Mouse (Mus musculus) liver, embryonic 14.5 days (tissue): ENCODE measurements at regions not wholly inside any gene's neighbourhood (a gene's known extent, or its start where the extent isn't known, plus 50 kb on each side); places are given as distances from the start of the nearest gene placed in this dataset.

Experiments
- ATAC-seq: fragments of 200-750 bp; cut with Nextera tagmentation; 2 replicates; pipeline ENCODE4 v1.8.0; 2017; ENCODE audit warnings: moderate number of reproducible peaks, mild to moderate bottlenecking, moderate library complexity; ENCODE audit not compliant: insufficient read depth
- DNase-seq, 3 experiments: peaks; one replicate each; pipeline ENCODE4 v3.0.0-alpha.2; 2012 to 2013; ENCODE audit warnings: low read depth in 3 of 3, low spot score in 3 of 3
- H3K27ac ChIP-seq: fragments of 300-500 bp; sonication (generic); 2 replicates; pipeline ENCODE4 v1.5.1; 2014; ENCODE audit warnings: moderate library complexity, mild to moderate bottlenecking, control low read depth, inconsistent platforms
- H3K27me3 ChIP-seq: fragments of 300-500 bp; sonication (generic); 2 replicates; pipeline ENCODE4 v1.6.1; 2014; ENCODE audit warnings: mild to moderate bottlenecking, low read length, moderate library complexity; ENCODE audit not compliant: control insufficient read depth, insufficient read depth
- H3K36me3 ChIP-seq: fragments of 300-500 bp; sonication (generic); replicated peaks from 2 replicates; pipeline ENCODE4 v1.6.1; 2014; ENCODE audit warnings: low read depth; ENCODE audit not compliant: control insufficient read depth, insufficient read depth
- H3K4me1 ChIP-seq, 2 experiments: fragments of 200-500 bp in 1 of 2; fragments of 300-500 bp in 1 of 2; sonication (generic) in 1 of 2; replicated peaks; 2 replicates each; pipeline ENCODE4 v1.6.1; 2012 to 2014; ENCODE audit warnings: antibody characterized with exemption in 1 of 2, inconsistent platforms in 1 of 2, low read length in 1 of 2; ENCODE audit not compliant: control insufficient read depth in 2 of 2, insufficient read depth in 2 of 2
- H3K4me2 ChIP-seq: fragments of 300-500 bp; sonication (generic); 2 replicates; pipeline ENCODE4 v1.6.1; 2014; ENCODE audit warnings: low read depth, mild to moderate bottlenecking, control low read depth, moderate library complexity
- H3K4me3 ChIP-seq, 2 experiments: fragments of 200-500 bp in 1 of 2; fragments of 300-500 bp in 1 of 2; sonication (generic) in 1 of 2; 2 replicates each; pipeline ENCODE4 v1.5.1; 2012 to 2014; ENCODE audit warnings: low read depth in 2 of 2, low read length in 2 of 2, mild to moderate bottlenecking in 2 of 2, control low read depth in 1 of 2, inconsistent platforms in 1 of 2, moderate library complexity in 1 of 2; ENCODE audit not compliant: insufficient read depth in 1 of 2
- H3K9ac ChIP-seq: fragments of 300-500 bp; sonication (generic); replicated peaks from 2 replicates; pipeline ENCODE4 v1.6.1; 2014; ENCODE audit warnings: mild to moderate bottlenecking, control low read depth, moderate library complexity
- H3K9me3 ChIP-seq: fragments of 300-500 bp; sonication (generic); 2 replicates; pipeline ENCODE4 v1.6.1; 2016; ENCODE audit warnings: low read length, mixed read lengths; ENCODE audit not compliant: control insufficient read depth
- CTCF ChIP-seq: IDR thresholded peaks from 2 replicates; pipeline ENCODE4 v1.5.1; 2016; ENCODE audit warnings: antibody characterized with exemption, low read depth, control low read depth
- EP300 ChIP-seq: IDR thresholded peaks from 2 replicates; pipeline ENCODE4 v1.6.1; 2016; ENCODE audit warnings: antibody characterized with exemption, low read depth
- WGBS: fragments of 180-500 bp; shearing (Covaris S2); extraction: QIAGEN DNeasy Blood & Tissue Kit; methylation state at CpG from one replicate; pipeline ENCODE4 v1.1.7; 2014; ENCODE audit not compliant: insufficient replicate concordance; 5-methylcytosine and 5-hydroxymethylcytosine counted together

- ATAC-seq (no peak), DNase-seq (no peak)
- WGBS: 33% methylated on average over 2 of the region's 2 CpGs
- no peaks in the 10 kb centered on the region for H3K27me3 ChIP-seq
- H3K4me1 ChIP-seq: no peaks in the 10 kb centered on the region
- H3K36me3 ChIP-seq: no peaks in the 10 kb centered on the region
- H3K4me3 ChIP-seq: no peak overlapping the region
- no peak overlapping the region for H3K27ac ChIP-seq
- H3K4me2 ChIP-seq: no peak overlapping the region
- H3K9me3 ChIP-seq: no peaks in the 10 kb centered on the region
- TF ChIP-seq EP300 (no peak), CTCF (no peak)
- H3K9ac ChIP-seq: no peak overlapping the region
These were observed 190.7 kb downstream of the Tgfb2 start for GRCm38 (mm10) chr1:186515071-186515470.

GRCm38 (mm10) chr1:186513861-186514260 lies 191.9 kb downstream of the Tgfb2 start:
- Histone ChIP-seq H3K4me1 (no peaks in the 10 kb centered on the region), H3K4me3 (no peak overlapping the region), H3K27me3 (no peaks in the 10 kb centered on the region), H3K9ac (no peak overlapping the region), H3K9me3 (no peaks in the 10 kb centered on the region), H3K27ac (no peak overlapping the region), H3K4me2 (no peak overlapping the region), H3K36me3 (no peaks in the 10 kb centered on the region)
- 57% methylated on average over 5 of the region's 5 CpGs for WGBS
- ATAC-seq (no peak), DNase-seq (no peak)
- TF ChIP-seq CTCF (no peak), EP300 (no peak)

- Histone ChIP-seq H3K9ac (no peak overlapping the region), H3K36me3 (no peaks in the 10 kb centered on the region), H3K27me3 (no peaks in the 10 kb centered on the region), H3K9me3 (no peaks in the 10 kb centered on the region), H3K4me2 (no peak overlapping the region), H3K27ac (no peak overlapping the region), H3K4me3 (no peak overlapping the region), H3K4me1 (no peaks in the 10 kb centered on the region)
- DNase-seq (no peak), ATAC-seq (no peak)
- 34% methylated on average over 2 of the region's 2 CpGs for WGBS
- TF ChIP-seq CTCF: no peak
- TF ChIP-seq EP300: no peak
These were observed 195.3 kb downstream of the Tgfb2 start for GRCm38 (mm10) chr1:186510531-186510930.

- no peaks in the 10 kb centered on the region for H3K4me1 ChIP-seq
- DNase-seq (peak in 1 of 3 experiments; percentile 1), ATAC-seq (no peak)
- TF ChIP-seq EP300 (no peak), CTCF (no peak)
- no peaks in the 10 kb centered on the region for H3K36me3 ChIP-seq
- no peaks in the 10 kb centered on the region for H3K9me3 ChIP-seq
- H3K27ac ChIP-seq: no peak overlapping the region
- WGBS: 14% methylated on average over 7 of the region's 7 CpGs
- H3K27me3 ChIP-seq: no peaks in the 10 kb centered on the region
- H3K9ac ChIP-seq: no peak overlapping the region
- H3K4me3 ChIP-seq: no peak overlapping the region
- H3K4me2 ChIP-seq: no peak overlapping the region
These were observed 197.4 kb downstream of the Tgfb2 start for GRCm38 (mm10) chr1:186508358-186508757.

- DNase-seq: no peak
- no peak overlapping the region for H3K27ac ChIP-seq
These were observed 197.8 kb downstream of the Tgfb2 start for GRCm38 (mm10) chr1:186507956-186508355.

GRCm38 (mm10) chr1:186506517-186506916 lies 199.3 kb downstream of the Tgfb2 start:
- no peak overlapping the region for H3K4me2 ChIP-seq
- no peak overlapping the region for H3K4me3 ChIP-seq
- H3K9ac ChIP-seq: no peak overlapping the region
- no peaks in the 10 kb centered on the region for H3K36me3 ChIP-seq
- no peaks in the 10 kb centered on the region for H3K27me3 ChIP-seq
- 71% methylated on average over 7 of the region's 7 CpGs for WGBS
- no peaks in the 10 kb centered on the region for H3K9me3 ChIP-seq
- ATAC-seq: no peak
- no peaks in the 10 kb centered on the region for H3K4me1 ChIP-seq
- TF ChIP-seq EP300: no peak
- TF ChIP-seq CTCF: no peak
- H3K27ac ChIP-seq: no peak overlapping the region
- no peak for DNase-seq

More at GRCm38 (mm10) chr1:186507956-186508355, 197.8 kb downstream of the Tgfb2 start:
- no peaks in the 10 kb centered on the region for H3K27me3 ChIP-seq
- no peaks in the 10 kb centered on the region for H3K4me1 ChIP-seq
- no peak overlapping the region for H3K4me2 ChIP-seq
- no peaks in the 10 kb centered on the region for H3K36me3 ChIP-seq
- no peak overlapping the region for H3K4me3 ChIP-seq
- H3K9ac ChIP-seq: no peak overlapping the region
- no peak for ATAC-seq
- no peaks in the 10 kb centered on the region for H3K9me3 ChIP-seq
- no peak for TF ChIP-seq CTCF
- no peak for TF ChIP-seq EP300
- 56% methylated on average over 8 of the region's 8 CpGs for WGBS
